Mouse (Mus musculus) bone marrow macrophage, adult 2 months (primary cell): ENCODE results near the gene Dock2.

Experiments used
- CTCF ChIP-seq: IDR thresholded peaks from 2 replicates; pipeline ENCODE4 v1.5.1; 2012; ENCODE audit warnings: low read depth, mild to moderate bottlenecking, low read length, moderate library complexity
- POLR2A ChIP-seq: IDR thresholded peaks from 2 replicates; pipeline ENCODE4 v1.6.1; 2012; ENCODE audit warnings: mild to moderate bottlenecking, low read depth, low read length, borderline replicate concordance

- TF ChIP-seq CTCF (no peak), POLR2A (no peak)
These were observed 408.1 kb downstream of the Dock2 start for GRCm38 (mm10) chr11:34375557-34375956.
